Mouse (Mus musculus) cerebellum, adult 11 months (tissue): ENCODE data around the gene Piwil4.

Experiments
- DNase-seq: peaks from one replicate; pipeline ENCODE4 v3.0.0; 2022

The Piwil4 gene

DNA sequence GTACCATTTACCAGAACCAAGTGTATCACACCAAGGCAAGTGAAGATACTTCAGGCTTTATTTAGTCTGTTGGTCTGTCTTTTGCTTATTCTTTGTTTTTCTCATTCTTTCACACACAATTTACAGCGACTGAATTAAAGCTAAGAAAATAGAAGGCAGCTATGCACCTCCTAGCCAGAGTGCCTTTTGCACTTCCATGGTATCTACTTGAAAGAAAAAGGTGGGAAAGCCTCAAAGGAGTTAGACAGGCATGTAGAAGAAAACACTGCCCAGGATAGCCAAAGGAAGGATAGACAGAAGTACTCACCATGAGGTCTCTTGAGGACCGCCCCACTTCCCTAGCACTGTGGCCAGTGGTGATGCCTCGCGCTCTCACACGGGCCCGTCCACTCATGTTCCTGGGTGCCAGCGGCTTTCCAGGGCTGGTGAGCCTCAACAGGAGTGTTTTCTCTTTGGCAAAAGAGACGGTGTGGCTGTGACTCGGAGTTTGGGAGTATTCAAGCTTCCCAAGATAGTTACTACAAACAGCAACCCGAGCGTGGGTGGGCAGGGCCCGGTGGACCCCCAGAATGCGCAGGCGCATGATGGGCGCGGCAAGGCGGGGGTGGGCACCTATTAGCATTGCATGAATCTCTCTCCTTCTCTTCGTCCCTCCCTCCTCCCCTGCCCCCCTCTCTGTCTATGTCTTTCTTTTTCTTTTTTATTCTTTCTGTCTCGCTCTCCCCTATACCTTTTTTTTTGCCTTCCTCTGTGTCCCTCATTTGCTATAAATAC, at the start of gene Piwil4:
Gene Piwil4, minus strand, starts transcription at position 583 of the 774 bp plus-strand sequence.
- DNase-seq: no peak

DNA sequence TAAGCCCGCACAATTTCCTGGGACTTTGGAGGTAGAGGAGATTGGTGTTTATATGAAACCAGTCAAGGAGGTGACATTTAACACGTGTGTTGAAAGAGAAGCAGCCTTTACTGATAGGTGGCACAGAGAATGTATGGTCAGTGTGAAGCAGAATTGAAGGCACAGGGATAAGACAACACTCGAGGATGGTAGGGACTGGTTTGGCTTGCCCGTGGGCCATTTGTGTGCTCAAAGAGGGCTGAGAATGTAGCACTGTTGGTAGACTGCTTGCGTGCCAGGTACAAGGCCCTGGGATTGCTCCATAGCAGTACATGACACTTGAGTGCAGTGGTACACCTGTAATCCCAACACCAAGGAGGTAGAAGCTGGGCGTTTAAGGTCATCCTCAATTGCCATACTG, 46.8 kb upstream of the Piwil4 start:
- no peak for DNase-seq

DNA sequence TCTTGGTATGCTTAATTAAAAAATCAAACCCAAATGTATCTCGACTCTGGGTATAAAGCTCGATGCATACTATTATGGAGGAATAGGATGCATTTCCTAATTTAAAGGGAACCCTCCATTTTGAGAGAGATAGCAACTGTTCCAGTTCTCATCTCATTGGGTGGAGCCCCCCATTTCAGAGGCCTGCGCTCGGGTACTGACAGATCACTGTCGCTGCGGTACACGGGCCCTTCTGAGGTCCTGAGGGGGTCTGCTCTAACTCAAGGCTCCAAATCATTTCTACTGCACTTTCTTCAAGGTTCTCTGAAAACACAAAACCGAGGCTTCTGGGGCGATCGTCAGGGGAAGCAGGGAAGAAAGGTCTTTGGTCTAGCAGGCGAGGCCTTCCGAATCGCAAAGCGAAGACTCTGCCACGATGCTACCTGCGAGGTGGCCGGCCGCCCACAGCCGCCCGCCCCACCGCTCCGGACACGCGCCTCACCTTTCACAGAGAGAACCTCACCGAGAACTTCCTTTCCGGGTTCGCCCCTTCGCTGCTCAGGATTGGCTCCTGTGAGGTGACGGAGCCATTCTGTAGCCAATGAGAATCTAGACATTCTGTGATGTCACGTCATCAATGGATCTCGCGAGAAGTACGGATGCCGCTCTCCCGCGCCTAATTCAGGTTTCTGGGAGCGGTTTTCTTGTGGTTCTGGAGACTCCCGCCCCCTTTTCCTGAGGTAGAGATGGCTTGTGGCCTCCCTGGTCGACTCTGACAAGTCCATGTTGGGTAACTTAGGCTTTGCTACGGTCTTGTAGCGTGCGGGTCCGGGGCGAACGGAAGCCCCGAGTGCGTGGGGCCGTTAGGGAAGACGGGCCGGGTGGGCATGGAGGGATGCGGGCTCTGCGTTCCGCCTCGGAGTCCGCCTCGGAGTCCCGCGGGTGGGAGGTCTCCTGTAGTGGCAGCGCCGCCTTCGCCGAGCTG, 43.8 kb upstream of the Piwil4 start, which contains the start of the genes Mre11a and Ankrd49:
Gene Mre11a, plus strand, starts transcription at position 616 of the 964 bp plus-strand sequence.
Gene Ankrd49, minus strand, starts transcription at position 818 of the 964 bp plus-strand sequence.
- DNase-seq: peak; percentile 92

DNA sequence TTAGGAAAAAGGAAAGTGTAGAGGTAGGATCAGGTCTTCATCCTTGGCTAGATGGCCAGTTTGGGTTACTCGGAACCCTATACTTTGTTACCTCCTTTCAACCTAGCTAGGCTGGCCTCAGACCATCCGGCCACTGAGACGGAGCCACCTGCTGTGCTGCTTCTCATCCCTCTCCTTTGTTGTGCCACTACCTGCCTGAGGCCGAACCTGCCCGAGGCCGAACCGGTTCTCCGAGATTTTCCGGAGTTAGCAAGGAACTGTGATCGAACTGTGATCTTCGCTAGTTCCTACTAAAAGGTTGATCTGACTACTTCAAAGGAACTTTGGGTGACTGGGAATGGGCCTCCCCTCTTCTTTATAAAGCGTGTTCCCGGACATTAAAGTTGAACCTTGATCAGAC, 37.8 kb upstream of the Piwil4 start:
- no peak for DNase-seq

DNA sequence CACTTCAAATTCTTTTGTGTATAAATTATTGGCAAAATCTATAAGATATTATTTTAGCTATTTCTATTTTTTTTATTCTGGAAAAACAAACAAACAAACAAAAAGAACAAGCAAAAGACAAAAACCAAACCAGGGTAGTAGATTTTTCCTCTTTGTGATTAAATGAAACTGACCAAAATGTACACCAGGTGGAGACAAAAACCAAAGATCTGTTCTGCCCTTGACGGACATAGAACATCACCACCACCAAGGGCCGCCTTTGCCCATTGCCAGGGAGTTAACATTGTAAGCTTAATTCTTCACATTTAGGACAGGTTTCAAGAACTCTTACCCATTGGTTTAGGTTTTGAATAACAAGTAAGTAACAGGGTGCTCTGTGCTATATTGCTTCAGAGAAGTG, 33.3 kb upstream of the Piwil4 start:
- DNase-seq: no peak

DNA sequence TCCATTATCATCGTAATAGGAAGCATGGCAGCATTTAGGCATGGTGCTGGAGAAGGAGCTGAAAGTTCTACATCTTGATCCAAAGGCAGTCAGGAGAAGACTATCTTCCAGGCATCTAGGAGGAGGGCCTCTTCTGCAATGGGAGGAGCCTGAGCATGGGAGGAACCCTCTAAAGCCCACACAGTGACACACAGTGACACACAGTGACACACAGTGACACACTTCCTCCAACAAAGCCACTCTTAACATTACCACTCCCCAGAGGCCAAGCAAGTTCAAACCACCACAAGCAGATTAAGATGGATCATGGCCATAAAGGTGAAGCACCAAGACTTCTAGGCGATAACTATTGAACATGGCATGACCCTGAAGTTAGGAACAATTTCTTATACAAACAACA, 31.5 kb upstream of the Piwil4 start:
- no peak for DNase-seq

DNA sequence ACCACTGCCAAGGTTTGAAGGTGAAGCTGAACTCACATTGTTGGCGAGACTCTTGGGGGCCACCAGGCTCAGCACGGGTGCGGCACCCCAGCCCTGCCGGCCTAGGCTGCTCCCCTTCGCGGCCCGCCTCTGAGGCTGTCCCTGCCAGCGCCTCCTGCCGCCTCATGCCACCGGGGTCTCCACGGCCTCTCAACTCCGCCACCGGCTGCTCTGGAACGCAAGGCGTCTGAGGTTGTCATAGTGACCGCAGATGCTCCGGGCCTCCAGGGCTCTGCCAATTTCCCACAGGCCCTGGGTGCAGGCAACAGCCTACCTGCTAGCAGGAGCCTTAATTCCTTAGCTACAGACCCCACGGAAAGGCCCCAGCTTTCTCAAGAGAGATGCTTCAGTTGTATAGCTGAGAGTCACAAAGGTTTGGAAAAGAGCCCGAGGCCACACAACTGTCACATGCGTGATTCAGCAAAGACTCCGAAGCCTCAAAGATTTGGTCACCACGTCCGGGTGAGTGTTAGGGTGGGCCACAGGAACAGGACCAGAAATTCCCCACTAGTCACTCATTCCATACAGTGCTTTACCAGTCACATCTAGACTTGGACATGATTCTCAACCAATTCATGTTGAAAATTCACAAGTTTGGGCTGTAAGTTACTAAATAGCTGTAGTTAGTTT, 30.4 kb upstream of the Piwil4 start, which contains the start of gene 1700012B09Rik:
Gene 1700012B09Rik, minus strand, starts transcription at position 228 of the 669 bp plus-strand sequence.
- DNase-seq: no peak

DNA sequence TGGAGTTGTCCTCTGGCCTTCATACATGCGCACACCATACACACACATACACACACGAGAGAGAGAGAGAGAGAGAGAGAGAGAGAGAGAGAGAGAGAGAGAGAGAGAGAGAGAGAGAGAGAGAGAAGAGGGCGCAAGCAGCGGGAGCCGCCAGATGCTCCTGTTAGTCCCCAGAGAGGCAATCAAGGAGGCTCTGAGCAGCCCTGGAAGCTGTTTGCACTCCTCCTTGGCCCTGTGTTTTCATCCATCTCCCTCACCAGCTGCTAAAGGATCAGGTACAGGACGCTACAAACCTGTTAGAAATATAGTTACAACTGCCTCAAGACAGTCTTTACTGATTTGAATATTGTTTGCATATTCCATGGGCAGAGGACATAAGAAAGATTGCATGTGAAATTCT, 29.3 kb upstream of the Piwil4 start:
- no peak for DNase-seq

DNA sequence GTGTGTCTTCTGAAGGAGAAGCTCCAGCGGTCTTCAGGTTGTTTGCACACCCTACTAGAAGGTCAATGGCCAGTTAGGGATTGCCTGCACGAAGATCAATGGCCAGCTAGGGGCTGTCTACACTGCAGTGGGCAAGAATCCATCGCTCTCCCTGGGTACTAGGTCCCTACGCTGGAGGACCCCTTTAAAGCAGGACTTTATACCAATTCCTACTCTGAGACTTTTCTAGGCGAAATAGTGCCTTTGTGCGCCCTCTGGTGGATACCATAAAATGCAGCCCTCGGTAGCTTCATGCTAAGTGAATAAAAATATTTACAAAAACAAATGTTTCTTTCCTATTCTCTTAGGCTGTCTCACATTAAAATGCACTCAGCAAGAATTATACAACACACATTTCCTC, 24.2 kb upstream of the Piwil4 start:
- no peak for DNase-seq

DNA sequence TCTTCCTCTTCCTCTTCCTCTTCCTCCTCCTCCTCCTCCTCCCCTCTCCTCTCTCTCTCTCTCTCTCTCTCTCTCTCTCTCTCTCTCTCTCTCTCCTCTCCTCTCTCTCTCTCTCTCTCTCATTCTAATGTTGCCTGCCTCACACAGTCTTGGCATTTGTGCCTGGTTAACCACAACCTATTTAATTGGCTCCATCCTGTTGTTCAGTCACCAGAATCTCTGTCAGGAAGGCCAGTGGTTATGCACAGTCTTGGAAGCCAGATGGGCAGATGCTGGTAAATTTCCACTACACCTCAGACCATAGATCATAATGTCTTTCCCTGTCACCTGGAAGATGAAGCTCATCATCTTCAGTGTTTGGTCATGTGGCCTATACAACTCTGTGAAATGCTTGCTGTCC, 18.7 kb upstream of the Piwil4 start:
- DNase-seq: no peak

DNA sequence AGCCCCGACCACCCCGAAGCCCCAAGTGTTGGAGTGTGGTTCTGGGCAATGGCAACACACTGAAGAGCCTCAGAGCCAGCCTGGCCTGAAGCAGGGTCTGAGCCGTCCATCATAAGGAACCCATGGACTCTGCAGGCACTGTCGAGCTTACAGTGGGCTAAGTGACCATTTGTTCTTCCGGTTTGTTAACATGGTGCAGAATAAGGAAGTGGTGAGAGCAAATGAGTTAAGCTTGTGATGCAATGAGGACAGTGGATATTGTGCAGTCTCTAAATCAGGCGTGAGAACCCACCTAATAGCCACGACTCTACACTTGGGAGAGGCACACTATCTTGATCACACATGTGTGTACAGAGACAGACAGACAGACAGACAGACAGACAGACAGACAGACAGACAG, 18.1 kb upstream of the Piwil4 start:
- no peak for DNase-seq

DNA sequence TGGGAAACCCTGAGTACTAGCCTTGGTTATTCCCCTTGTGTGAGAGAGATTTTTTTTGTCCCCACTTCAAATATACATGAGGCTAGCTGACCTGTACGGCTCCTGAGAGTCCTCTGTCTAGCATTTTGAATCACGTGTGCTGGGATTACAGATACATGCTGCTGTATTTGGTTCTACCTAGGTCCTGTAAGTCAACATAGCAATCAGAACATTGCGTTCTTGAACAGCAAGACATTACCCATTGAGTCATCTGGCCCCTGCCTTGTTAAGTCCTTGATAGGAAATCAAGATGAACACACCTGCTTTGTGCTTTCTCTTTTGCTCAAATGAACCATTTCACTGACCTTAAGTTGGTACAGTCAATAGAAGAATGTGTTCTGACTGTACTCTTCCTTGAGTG, 13.9 kb upstream of the Piwil4 start:
- DNase-seq: no peak

DNA sequence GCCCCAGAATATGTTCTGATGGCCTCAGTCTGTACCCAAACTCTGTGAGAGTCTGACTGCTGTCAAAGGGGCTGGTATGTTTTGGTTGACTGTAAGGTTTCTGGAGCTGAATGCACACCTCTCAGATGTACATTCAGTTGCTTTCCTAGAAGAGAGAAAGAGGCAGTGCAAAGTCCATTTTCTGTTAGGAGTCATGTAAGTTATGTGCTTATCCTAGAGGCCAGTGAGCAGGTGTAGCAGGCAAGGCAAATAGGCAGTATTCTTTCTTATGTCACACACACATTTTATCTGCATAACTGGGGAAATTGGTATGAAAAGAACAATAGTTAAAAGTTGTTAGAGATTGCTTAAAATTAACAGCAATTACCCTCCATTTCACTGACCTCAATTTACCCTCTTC, 13.4 kb upstream of the Piwil4 start:
- no peak for DNase-seq

DNA sequence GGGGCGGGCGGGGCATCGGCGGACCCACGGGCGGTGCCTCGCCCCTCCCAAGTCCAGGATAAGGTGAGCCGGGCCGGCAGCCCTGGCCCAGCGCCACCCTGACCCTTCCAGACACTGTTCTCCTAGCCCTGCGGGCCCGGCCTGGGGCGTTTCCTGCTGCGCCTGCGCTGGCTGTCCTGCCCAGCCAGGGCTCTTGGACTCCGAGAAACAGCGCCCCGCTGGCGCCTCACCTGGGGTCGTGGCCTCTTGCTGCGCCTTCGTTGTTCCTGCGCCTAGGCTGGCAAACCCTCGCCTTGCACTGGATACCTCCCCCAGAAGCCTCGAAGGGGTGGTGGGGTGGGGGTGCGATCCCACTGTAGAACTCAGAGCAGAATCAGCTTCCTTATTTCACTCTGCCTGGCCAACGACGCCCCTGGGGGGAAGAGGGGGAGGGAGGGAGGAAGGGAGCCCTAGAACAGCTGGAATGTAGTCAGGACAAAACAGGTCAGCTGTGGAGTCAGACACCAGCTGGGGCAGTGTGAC, 11.5 kb upstream of the Piwil4 start, which contains the start of gene Fut4:
Gene Fut4, minus strand, starts transcription at position 393 of the 522 bp plus-strand sequence.
- DNase-seq: no peak

DNA sequence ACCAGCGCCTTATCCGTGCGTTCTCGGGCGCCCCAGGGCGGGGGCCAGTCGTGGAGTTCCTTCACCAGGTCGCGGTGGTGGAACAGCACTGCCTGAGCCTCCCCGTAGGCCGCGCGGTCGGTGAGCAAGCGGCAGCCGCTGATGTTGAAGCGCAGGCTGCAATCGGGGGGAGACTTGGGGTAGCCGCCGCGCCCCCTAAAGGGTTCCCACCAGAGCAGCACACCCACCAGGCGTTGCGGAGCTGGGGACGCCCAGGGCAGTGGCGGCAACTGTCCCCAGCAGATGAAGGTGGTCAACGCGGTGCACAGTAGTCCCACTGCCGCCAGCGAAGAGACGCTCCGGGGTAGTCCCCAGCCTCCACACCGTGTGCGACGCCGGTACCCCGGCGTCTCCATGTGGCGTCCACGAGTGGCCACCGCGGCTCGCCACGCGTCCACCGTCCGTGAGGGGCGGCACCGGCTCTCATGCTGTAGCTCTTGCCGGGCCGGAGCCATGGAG, 11.0 kb upstream of the Piwil4 start:
- DNase-seq: no peak

DNA sequence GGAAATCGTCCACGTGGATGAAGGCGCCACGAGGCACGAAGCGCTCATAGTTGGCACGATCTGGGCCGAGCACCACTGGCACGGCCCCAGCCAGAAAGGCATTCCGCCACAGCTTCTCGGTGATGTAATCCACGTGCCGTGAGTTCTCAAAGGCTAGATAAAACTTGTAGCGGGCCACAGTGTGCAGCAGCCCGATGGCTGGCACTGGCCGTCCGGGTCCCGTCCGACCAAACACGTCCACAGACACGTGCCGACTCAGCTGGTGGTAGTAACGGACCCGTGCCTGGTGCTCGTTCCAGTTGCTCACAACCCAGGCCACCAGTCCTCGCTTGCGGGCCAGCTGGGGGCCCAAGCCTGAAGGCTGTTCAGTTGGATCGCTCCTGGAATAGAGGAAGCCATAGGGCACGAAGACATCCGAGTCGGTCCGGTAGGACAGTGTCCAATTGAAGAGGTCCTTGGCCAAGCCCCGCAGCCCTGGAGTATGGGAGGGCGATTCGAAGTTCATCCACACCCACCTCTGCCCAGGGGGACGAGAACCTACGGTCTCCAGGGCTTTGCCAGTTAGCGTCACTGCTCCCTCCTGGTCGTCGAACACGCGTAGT, 10.5 kb upstream of the Piwil4 start:
- DNase-seq: no peak

DNA sequence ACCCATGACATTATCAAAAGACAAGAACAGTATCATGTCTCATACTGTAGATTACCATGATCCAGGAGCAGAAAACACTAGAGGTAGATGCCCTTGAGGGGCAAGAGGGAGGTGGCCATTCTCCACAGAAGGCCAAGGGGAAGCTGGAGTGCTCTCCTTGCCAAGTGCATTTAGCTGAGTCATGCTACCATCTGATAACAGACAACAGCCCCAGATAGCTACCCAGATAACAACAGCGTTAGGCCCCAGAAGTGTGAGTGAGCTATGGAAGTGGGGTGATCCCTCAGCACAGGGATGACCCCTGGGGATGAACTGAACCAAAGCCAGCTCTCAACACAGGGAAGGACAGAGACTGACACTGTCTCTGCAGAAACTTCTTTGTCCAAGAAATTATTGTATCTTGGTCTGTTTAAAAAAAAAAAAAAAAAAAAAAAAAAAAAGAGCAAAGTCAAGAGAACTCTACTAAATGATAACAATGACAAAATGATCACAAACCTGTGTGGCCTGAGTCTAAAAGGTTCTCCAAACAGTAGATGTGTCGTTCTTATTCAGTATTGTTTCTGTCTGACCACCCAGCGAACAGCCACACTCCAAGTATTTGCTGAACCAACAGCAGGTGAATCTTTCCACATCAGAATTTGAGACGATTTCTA, 909 bp downstream of the Piwil4 start:
- no peak for DNase-seq

DNA sequence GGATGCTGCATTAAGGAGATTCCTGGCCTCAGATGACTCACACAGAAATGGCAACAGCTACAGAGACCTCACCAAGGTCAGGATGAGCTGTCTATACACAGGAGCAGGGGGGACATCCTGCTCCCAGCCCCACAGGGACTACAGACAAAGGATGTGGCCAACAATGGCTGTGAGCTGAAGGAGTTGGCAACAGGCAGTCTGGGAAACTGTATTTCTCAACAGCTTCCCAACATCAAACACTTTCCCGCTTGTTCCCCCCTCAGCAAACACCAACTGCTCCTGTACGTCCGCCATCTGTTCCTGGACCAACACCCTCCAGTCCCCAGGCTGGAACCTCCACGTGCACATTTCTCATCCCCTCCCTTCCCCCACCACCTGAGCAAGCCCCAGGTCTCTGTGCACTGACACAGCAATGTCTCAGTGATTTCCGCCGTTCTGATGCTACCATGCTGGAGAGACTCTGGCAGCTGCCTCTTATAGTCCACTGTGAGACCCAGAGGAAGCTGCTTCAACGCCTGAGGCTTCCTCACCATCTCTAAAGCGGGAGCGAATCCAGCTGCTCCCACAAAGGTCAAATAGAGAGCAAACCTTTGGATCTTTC, 9.5 kb downstream of the Piwil4 start:
- no peak for DNase-seq

DNA sequence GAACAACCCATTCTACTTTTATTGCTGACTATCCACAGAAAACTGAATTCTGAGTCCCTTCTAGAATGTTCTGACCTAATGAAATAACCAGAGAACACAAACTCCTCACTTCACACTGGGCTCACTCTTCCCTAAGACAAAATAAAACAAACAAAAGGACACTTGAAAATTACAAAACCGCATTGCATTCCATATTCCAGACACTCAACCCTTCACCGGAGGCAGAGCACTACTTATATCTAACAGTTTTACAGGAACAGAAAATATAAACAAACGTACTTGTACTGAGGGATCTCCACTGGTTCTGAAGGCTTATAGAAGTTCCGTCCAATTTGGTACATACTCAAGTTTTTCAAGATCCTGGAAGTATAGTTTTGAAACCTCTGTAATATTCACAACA, 12.2 kb downstream of the Piwil4 start:
- DNase-seq: no peak

DNA sequence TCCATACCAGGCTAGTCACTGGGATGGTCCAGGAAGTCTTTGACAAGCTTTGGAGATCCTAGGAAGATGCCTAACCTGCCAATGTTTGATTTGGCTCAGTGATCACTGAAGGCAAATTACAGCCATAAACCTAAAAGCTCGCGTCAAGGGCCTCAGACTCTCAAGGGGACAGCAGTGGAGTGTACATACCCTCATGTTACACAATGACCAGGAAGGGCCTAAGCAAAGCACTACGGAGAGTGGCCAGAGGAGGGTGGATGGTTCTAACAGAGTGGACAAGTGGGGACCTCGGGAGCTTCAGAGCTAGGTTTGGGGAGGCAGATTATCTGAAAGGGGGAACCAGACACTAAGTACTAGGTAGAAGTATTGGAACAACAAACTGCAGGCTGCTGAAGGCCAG, 13.9 kb downstream of the Piwil4 start:
- DNase-seq: no peak

DNA sequence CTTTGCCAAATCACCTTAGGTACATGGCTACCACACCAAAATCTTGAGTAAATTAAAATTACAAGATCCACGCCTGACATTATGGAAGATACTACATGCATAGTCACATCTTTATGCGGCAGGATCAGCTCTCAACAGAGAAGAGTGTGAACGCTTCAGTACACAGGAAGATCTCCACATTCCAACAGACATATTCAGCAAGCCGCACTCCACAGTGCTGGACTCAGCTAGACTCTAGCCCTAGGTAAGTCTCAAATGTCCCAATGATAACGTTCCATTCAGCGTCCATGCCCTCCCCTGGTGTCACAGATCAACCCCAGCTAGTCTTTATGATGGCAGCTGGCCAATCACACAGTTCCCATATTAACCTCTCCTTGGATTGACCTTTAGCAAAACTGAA, 14.5 kb downstream of the Piwil4 start:
- no peak for DNase-seq
